In genomic region chr5:125432324-125432723, GRCm38 (mm10) we compare ENCODE assay signal across 12 mouse cellular contexts. TPM values are rescaled to one million over a fixed set of nuclear protein-coding genes. Genes with fewer than 3 reads are reported as not detected.
DNase-seq lines count a peak whose midpoint lies in the region; ATAC-seq and TF ChIP-seq lines count a peak whose summit lies in the region.
"Not testable (repeated sequence)": the region's sequence is repeated elsewhere in the genome, so short reads cannot be mapped to it uniquely, and the experiment has no call there.
"Had no signal": no experiment of that assay in that cellular context is flagged by ENCODE, and none has a peak within 500 bp of the region (broad histone marks: within the 10 kb centered on the region; RNA-seq: fewer than 3 reads in every experiment).

No protein-coding gene starts in this region.

- not testable (repeated sequence) for TF ChIP-seq RAD21 in MEL (IDR thresholded peaks at IDR 0.05; ENCODE audit: low read depth, low read length)

- H3K27ac ChIP-seq in MEL (ENCODE audit: control insufficient read depth, low read depth, low read length); forebrain, embryonic 13.5 days; heart, embryonic 15.5 days; intestine, postnatal 0 days (ENCODE audit: low read depth, low read length); lung, embryonic 15.5 days; midbrain, embryonic 15.5 days; neural tube, embryonic 15.5 days (replicated peaks): not testable (repeated sequence)
- peak overlapping the region; percentile 6; the same call in 1 of the 2 replicates for H3K27ac ChIP-seq in liver, embryonic 12.5 days

- DNase-seq in MEL (ENCODE audit: low read depth, low spot score) = not testable (repeated sequence)

- H3K36me3 ChIP-seq in MEL (ENCODE audit: control insufficient read depth in 1 of 2, insufficient read depth in 2 of 2, low read length in 2 of 2) = not testable (repeated sequence)
- peaks cover 46% of the 10 kb centered on the region for H3K36me3 ChIP-seq in forebrain, embryonic 13.5 days (ENCODE audit: poor library complexity, severe bottlenecking)
- peaks cover 36% of the 10 kb centered on the region for H3K36me3 ChIP-seq in heart, embryonic 15.5 days
- peaks cover 44% of the 10 kb centered on the region for H3K36me3 ChIP-seq in intestine, postnatal 0 days (ENCODE audit: control insufficient read depth, insufficient read depth)
- H3K36me3 ChIP-seq in liver, embryonic 12.5 days = peaks cover 47% of the 10 kb centered on the region
- peaks cover 42% of the 10 kb centered on the region for H3K36me3 ChIP-seq in lung, embryonic 15.5 days
- peaks cover 37% of the 10 kb centered on the region for H3K36me3 ChIP-seq in midbrain, embryonic 15.5 days (replicated peaks)
- H3K36me3 ChIP-seq in neural tube, embryonic 15.5 days = peaks cover 43% of the 10 kb centered on the region

- not testable (repeated sequence) for TF ChIP-seq CTCF in MEL (IDR thresholded peaks at IDR 0.05 in 2 of 3, conservative IDR thresholded peaks at IDR 0.05 in 1 of 3; ENCODE audit: control insufficient read depth in 1 of 3, insufficient read depth in 1 of 3, low read depth in 2 of 3, low read length in 3 of 3, poor library complexity in 1 of 3, severe bottlenecking in 1 of 3); intestine, postnatal 0 days (IDR thresholded peaks at IDR 0.05; ENCODE audit: low read depth)

- H3K9ac ChIP-seq in MEL (ENCODE audit: control insufficient read depth, low read depth, low read length, poor library complexity, severe bottlenecking); intestine, postnatal 0 days (ENCODE audit: low read depth, low read length); lung, embryonic 15.5 days; midbrain, embryonic 15.5 days; neural tube, embryonic 15.5 days (replicated peaks): not testable (repeated sequence)
- 0 out of 2 replicates have a peak overlapping the region, but pooled peaks have one; percentile 79 for H3K9ac ChIP-seq in forebrain, embryonic 13.5 days
- 0 out of 2 replicates have a peak overlapping the region, but pooled peaks have one; percentile 83 for H3K9ac ChIP-seq in heart, embryonic 15.5 days
- 0 out of 2 replicates have a peak overlapping the region, but pooled peaks have one; percentile 89 for H3K9ac ChIP-seq in liver, embryonic 12.5 days

- peak overlapping the region; percentile 94; the same call in 1 of the 2 replicates for H3K4me2 ChIP-seq in forebrain, embryonic 13.5 days
- H3K4me2 ChIP-seq in heart, embryonic 15.5 days = peak overlapping the region; percentile 87; the same call in 1 of the 2 replicates
- H3K4me2 ChIP-seq in intestine, postnatal 0 days (replicated peaks; ENCODE audit: low read depth) = 0 out of 2 replicates have a peak overlapping the region, but pooled peaks have one; percentile 99
- H3K4me2 ChIP-seq in liver, embryonic 12.5 days = peak overlapping the region; percentile 94
- peak overlapping the region; percentile 91 for H3K4me2 ChIP-seq in lung, embryonic 15.5 days
- peak overlapping the region; percentile 87; the same call in 1 of the 2 replicates for H3K4me2 ChIP-seq in midbrain, embryonic 15.5 days
- H3K4me2 ChIP-seq in neural tube, embryonic 15.5 days = peak overlapping the region; percentile 91

- WGBS in forebrain, embryonic 13.5 days = 93% methylated on average over 2 of the region's 2 CpGs
- 100% methylated on average over 2 of the region's 2 CpGs for WGBS in heart, embryonic 15.5 days
- WGBS in intestine, postnatal 0 days = 97% methylated on average over 2 of the region's 2 CpGs
- WGBS in liver, embryonic 12.5 days (ENCODE audit: insufficient replicate concordance) = 93% methylated on average over 2 of the region's 2 CpGs
- 96% methylated on average over 2 of the region's 2 CpGs for WGBS in lung, embryonic 15.5 days
- WGBS in midbrain, embryonic 15.5 days = 95% methylated on average over 2 of the region's 2 CpGs
- 94% methylated on average over 2 of the region's 2 CpGs for WGBS in neural tube, embryonic 15.5 days

- not testable (repeated sequence) for TF ChIP-seq EP300 in MEL (IDR thresholded peaks at IDR 0.05; ENCODE audit: low read depth in 1 of 2, low read length in 2 of 2)

- not testable (repeated sequence) for H3K4me1 ChIP-seq in MEL (ENCODE audit: control insufficient read depth in 1 of 2, insufficient read depth in 2 of 2, low read length in 2 of 2); intestine, postnatal 0 days (replicated peaks; ENCODE audit: control insufficient read depth, insufficient read depth, low read length)
- H3K4me1 ChIP-seq in forebrain, embryonic 13.5 days = peaks cover 11% of the 10 kb centered on the region
- H3K4me1 ChIP-seq in heart, embryonic 15.5 days (replicated peaks) = peaks cover 15% of the 10 kb centered on the region
- peaks cover 20% of the 10 kb centered on the region for H3K4me1 ChIP-seq in liver, embryonic 12.5 days
- H3K4me1 ChIP-seq in lung, embryonic 15.5 days = peaks cover 15% of the 10 kb centered on the region
- H3K4me1 ChIP-seq in midbrain, embryonic 15.5 days = peaks cover 12% of the 10 kb centered on the region
- H3K4me1 ChIP-seq in neural tube, embryonic 15.5 days = peaks cover 12% of the 10 kb centered on the region

- not testable (repeated sequence) for H3K27me3 ChIP-seq in MEL (ENCODE audit: control insufficient read depth in 1 of 2, insufficient read depth in 2 of 2, low read length in 2 of 2); forebrain, embryonic 13.5 days; heart, embryonic 15.5 days; intestine, postnatal 0 days (replicated peaks; ENCODE audit: control insufficient read depth, insufficient read depth, low read length); liver, embryonic 12.5 days (replicated peaks); lung, embryonic 15.5 days; midbrain, embryonic 15.5 days (replicated peaks); neural tube, embryonic 15.5 days (replicated peaks)

- H3K4me3 ChIP-seq in MEL (ENCODE audit: control insufficient read depth in 1 of 2, insufficient read depth in 1 of 2, low read depth in 2 of 2, low read length in 2 of 2); intestine, postnatal 0 days (ENCODE audit: low read depth, low read length); lung, embryonic 15.5 days; midbrain, embryonic 15.5 days: not testable (repeated sequence)
- 0 out of 2 replicates have a peak overlapping the region, but pooled peaks have one; percentile 62 for H3K4me3 ChIP-seq in forebrain, embryonic 13.5 days
- peak overlapping the region; percentile 76 for H3K4me3 ChIP-seq in heart, embryonic 15.5 days
- H3K4me3 ChIP-seq in liver, embryonic 12.5 days = peak overlapping the region; percentile 83; the same call in 1 of the 2 replicates
- peak overlapping the region; percentile 94; the same call in 1 of the 2 replicates for H3K4me3 ChIP-seq in neural tube, embryonic 15.5 days (replicated peaks)

- peaks cover 16% of the 10 kb centered on the region for H3K79me2 ChIP-seq in MEL (ENCODE audit: control insufficient read depth, insufficient read depth, low read length, poor library complexity)

- ATAC-seq in forebrain, embryonic 13.5 days; heart, embryonic 15.5 days (replicated peaks; ENCODE audit: insufficient number of reproducible peaks, insufficient read depth, low FRiP score, low read depth); intestine, postnatal 0 days; liver, embryonic 12.5 days; lung, embryonic 15.5 days (ENCODE audit: borderline replicate concordance, extremely low read depth, low FRiP score, low TSS enrichment); midbrain, embryonic 15.5 days (replicated peaks); neural tube, embryonic 15.5 days (ENCODE audit: low FRiP score): not testable (repeated sequence)

- TF ChIP-seq POLR2A in MEL (IDR thresholded peaks at IDR 0.05; ENCODE audit: control insufficient read depth in 1 of 2, insufficient read depth in 1 of 2, low read depth in 1 of 2, low read length in 2 of 2, poor library complexity in 1 of 2) = not testable (repeated sequence)

- H3K9me3 ChIP-seq in MEL (replicated peaks; ENCODE audit: insufficient read depth, low read length); forebrain, embryonic 13.5 days (replicated peaks); heart, embryonic 15.5 days (replicated peaks); intestine, postnatal 0 days (ENCODE audit: control insufficient read depth); liver, embryonic 12.5 days (replicated peaks); lung, embryonic 15.5 days; midbrain, embryonic 15.5 days; neural tube, embryonic 15.5 days (replicated peaks): not testable (repeated sequence)

RNA-seq across cellular contexts. Expression of gene Dhx37, which starts 1.6 kb away (rescaled TPM):
- total RNA-seq in MEL (2012; rRNA removed) = 26.0 and 27.4 TPM in 2 replicates
- polyA plus RNA-seq in MEL (2012; ENCODE audit: insufficient read depth in 1 of 2, insufficient read length in 2 of 2, low read depth in 1 of 2, low replicate concordance in 2 of 2, missing spikeins in 1 of 2) = 100 to 1,000 TPM in 1 of 2 experiments, 10 to 100 TPM in 1; 55.3 to 549 TPM
- 10.2 and 12.3 TPM in 2 replicates for polyA plus RNA-seq in forebrain, embryonic 13.5 days (2015; fragmentation: Nextera tagmentation; extraction: Ambion mirVana)
- polyA plus RNA-seq in heart, embryonic 15.5 days (2015; fragmentation: Nextera tagmentation; extraction: Ambion mirVana) = 7.0 and 10.4 TPM in 2 replicates
- polyA plus RNA-seq in intestine, postnatal 0 days (2015; fragmentation: Nextera tagmentation; extraction: Ambion mirVana) = 2.5 and 3.2 TPM in 2 replicates
- polyA plus RNA-seq in liver, embryonic 12.5 days (2016; fragmentation: Nextera tagmentation; extraction: Ambion mirVana) = 11.3 and 11.4 TPM in 2 replicates
- polyA plus RNA-seq in lung, embryonic 15.5 days (2015; fragmentation: Nextera tagmentation; extraction: Ambion mirVana) = 9.9 and 11.7 TPM in 2 replicates
- 14.2 and 14.8 TPM in 2 replicates for polyA plus RNA-seq in midbrain, embryonic 15.5 days (2015; fragmentation: Nextera tagmentation; extraction: Ambion mirVana)
- 9.9 and 10.9 TPM in 2 replicates for polyA plus RNA-seq in neural tube, embryonic 15.5 days (2015; fragmentation: Nextera tagmentation; extraction: Ambion mirVana)

RNA-seq across cellular contexts. Expression of gene Bri3bp, which starts 9.0 kb away (rescaled TPM):
- 87.6 and 88.6 TPM in 2 replicates for total RNA-seq in MEL (2012; rRNA removed)
- 100 to 1,000 TPM in 1 of 2 experiments, 10 to 100 TPM in 1; 73.7 to 264 TPM for polyA plus RNA-seq in MEL (2012; ENCODE audit: insufficient read depth in 1 of 2, insufficient read length in 2 of 2, low read depth in 1 of 2, low replicate concordance in 2 of 2, missing spikeins in 1 of 2)
- polyA plus RNA-seq in forebrain, embryonic 13.5 days (2015; fragmentation: Nextera tagmentation; extraction: Ambion mirVana) = 33.6 and 37.6 TPM in 2 replicates
- polyA plus RNA-seq in heart, embryonic 15.5 days (2015; fragmentation: Nextera tagmentation; extraction: Ambion mirVana) = 36.5 and 40.7 TPM in 2 replicates
- 35.7 and 42.8 TPM in 2 replicates for polyA plus RNA-seq in intestine, postnatal 0 days (2015; fragmentation: Nextera tagmentation; extraction: Ambion mirVana)
- polyA plus RNA-seq in liver, embryonic 12.5 days (2016; fragmentation: Nextera tagmentation; extraction: Ambion mirVana) = 44.0 and 44.1 TPM in 2 replicates
- polyA plus RNA-seq in lung, embryonic 15.5 days (2015; fragmentation: Nextera tagmentation; extraction: Ambion mirVana) = 35.6 and 39.2 TPM in 2 replicates
- 36.4 and 37.9 TPM in 2 replicates for polyA plus RNA-seq in midbrain, embryonic 15.5 days (2015; fragmentation: Nextera tagmentation; extraction: Ambion mirVana)
- 37.3 and 40.6 TPM in 2 replicates for polyA plus RNA-seq in neural tube, embryonic 15.5 days (2015; fragmentation: Nextera tagmentation; extraction: Ambion mirVana)

RNA-seq across cellular contexts. Expression of gene Ubc, which starts 42.3 kb away (rescaled TPM):
- 511 and 526 TPM in 2 replicates for total RNA-seq in MEL (2012; rRNA removed)
- polyA plus RNA-seq in MEL (2012; ENCODE audit: insufficient read depth in 1 of 2, insufficient read length in 2 of 2, low read depth in 1 of 2, low replicate concordance in 2 of 2, missing spikeins in 1 of 2) = 1,000 to 10,000 TPM in 1 of 2 experiments, 100 to 1,000 TPM in 1; 113 to 1,075 TPM
- polyA plus RNA-seq in forebrain, embryonic 13.5 days (2015; fragmentation: Nextera tagmentation; extraction: Ambion mirVana) = 1,082 and 1,216 TPM in 2 replicates
- 782 and 963 TPM in 2 replicates for polyA plus RNA-seq in heart, embryonic 15.5 days (2015; fragmentation: Nextera tagmentation; extraction: Ambion mirVana)
- 345 and 371 TPM in 2 replicates for polyA plus RNA-seq in intestine, postnatal 0 days (2015; fragmentation: Nextera tagmentation; extraction: Ambion mirVana)
- 657 and 673 TPM in 2 replicates for polyA plus RNA-seq in liver, embryonic 12.5 days (2016; fragmentation: Nextera tagmentation; extraction: Ambion mirVana)
- 1,173 and 1,218 TPM in 2 replicates for polyA plus RNA-seq in lung, embryonic 15.5 days (2015; fragmentation: Nextera tagmentation; extraction: Ambion mirVana)
- 1,496 and 1,513 TPM in 2 replicates for polyA plus RNA-seq in midbrain, embryonic 15.5 days (2015; fragmentation: Nextera tagmentation; extraction: Ambion mirVana)
- 1,353 and 1,380 TPM in 2 replicates for polyA plus RNA-seq in neural tube, embryonic 15.5 days (2015; fragmentation: Nextera tagmentation; extraction: Ambion mirVana)

RNA-seq across cellular contexts. Expression of gene Gm10382, which starts 43.2 kb away (rescaled TPM):
- 0.65 TPM in 2 replicates for total RNA-seq in MEL (2012; rRNA removed)
- polyA plus RNA-seq in MEL (2012; ENCODE audit: insufficient read depth in 1 of 2, insufficient read length in 2 of 2, low read depth in 1 of 2, low replicate concordance in 2 of 2, missing spikeins in 1 of 2) = under 1 TPM in 1 of 2 experiments, not detected in 1; 0.96 TPM
- 0.27 and 0.38 TPM in 2 replicates for polyA plus RNA-seq in forebrain, embryonic 13.5 days (2015; fragmentation: Nextera tagmentation; extraction: Ambion mirVana)
- polyA plus RNA-seq in heart, embryonic 15.5 days (2015; fragmentation: Nextera tagmentation; extraction: Ambion mirVana) = 0.30 and 0.48 TPM in 2 replicates
- 0.16 and 0.24 TPM in 2 replicates for polyA plus RNA-seq in intestine, postnatal 0 days (2015; fragmentation: Nextera tagmentation; extraction: Ambion mirVana)
- polyA plus RNA-seq in liver, embryonic 12.5 days (2016; fragmentation: Nextera tagmentation; extraction: Ambion mirVana) = 0.38 and 0.66 TPM in 2 replicates
- polyA plus RNA-seq in lung, embryonic 15.5 days (2015; fragmentation: Nextera tagmentation; extraction: Ambion mirVana) = 0.56 and 0.73 TPM in 2 replicates
- 0.74 and 0.86 TPM in 2 replicates for polyA plus RNA-seq in midbrain, embryonic 15.5 days (2015; fragmentation: Nextera tagmentation; extraction: Ambion mirVana)
- 0.59 and 0.74 TPM in 2 replicates for polyA plus RNA-seq in neural tube, embryonic 15.5 days (2015; fragmentation: Nextera tagmentation; extraction: Ambion mirVana)
- total RNA-seq: gastrocnemius, postnatal 14 days; layer of hippocampus, postnatal 36 days had no signal
- polyA plus RNA-seq: embryonic facial prominence, embryonic 11.5 days; large intestine, adult 2 months had no signal

RNA-seq across cellular contexts. Expression of gene Aacs, which starts 43.3 kb away (rescaled TPM):
- total RNA-seq in MEL (2012; rRNA removed) = 32.8 and 34.9 TPM in 2 replicates
- 10 to 100 TPM in 1 of 2 experiments, not detected in 1; 79.5 TPM for polyA plus RNA-seq in MEL (2012; ENCODE audit: insufficient read depth in 1 of 2, insufficient read length in 2 of 2, low read depth in 1 of 2, low replicate concordance in 2 of 2, missing spikeins in 1 of 2)
- polyA plus RNA-seq in forebrain, embryonic 13.5 days (2015; fragmentation: Nextera tagmentation; extraction: Ambion mirVana) = 53.7 and 54.6 TPM in 2 replicates
- 9.8 and 18.4 TPM in 2 replicates for polyA plus RNA-seq in heart, embryonic 15.5 days (2015; fragmentation: Nextera tagmentation; extraction: Ambion mirVana)
- 13.7 and 14.0 TPM in 2 replicates for polyA plus RNA-seq in intestine, postnatal 0 days (2015; fragmentation: Nextera tagmentation; extraction: Ambion mirVana)
- polyA plus RNA-seq in liver, embryonic 12.5 days (2016; fragmentation: Nextera tagmentation; extraction: Ambion mirVana) = 24.7 and 25.1 TPM in 2 replicates
- polyA plus RNA-seq in lung, embryonic 15.5 days (2015; fragmentation: Nextera tagmentation; extraction: Ambion mirVana) = 36.8 TPM in 2 replicates
- polyA plus RNA-seq in midbrain, embryonic 15.5 days (2015; fragmentation: Nextera tagmentation; extraction: Ambion mirVana) = 95.9 and 96.0 TPM in 2 replicates
- 92.1 and 103 TPM in 2 replicates for polyA plus RNA-seq in neural tube, embryonic 15.5 days (2015; fragmentation: Nextera tagmentation; extraction: Ambion mirVana)
